Mouse (Mus musculus) B cell, adult 2 months (primary cell): ENCODE results near the gene Ppwd1.
"Not testable (repeated sequence)": the region's sequence is repeated elsewhere in the genome, so short reads cannot be mapped to it uniquely, and the experiment has no call there.

Experiments used
- DNase-seq, 2 experiments: peaks; one replicate each; pipeline ENCODE4 v3.0.0; 2022

The Ppwd1 gene

GRCm38 (mm10) chr13:104228384-104229066 is at the start of gene Ppwd1, which contains the start of gene Cenpk:
Ppwd1 (minus strand) TSS chr13:104228843.
Cenpk (plus strand) TSS chr13:104228611.
- DNase-seq: peak; percentile 96 to 97

- no peak for DNase-seq
Measured at GRCm38 (mm10) chr13:104258997-104259396, 30.4 kb upstream of the Ppwd1 start.

GRCm38 (mm10) chr13:104229181-104229580 is 538 bp upstream of the Ppwd1 start:
- DNase-seq: no peak

GRCm38 (mm10) chr13:104227478-104227877 is 1.2 kb downstream of the Ppwd1 start:
- DNase-seq: no peak

DNA sequence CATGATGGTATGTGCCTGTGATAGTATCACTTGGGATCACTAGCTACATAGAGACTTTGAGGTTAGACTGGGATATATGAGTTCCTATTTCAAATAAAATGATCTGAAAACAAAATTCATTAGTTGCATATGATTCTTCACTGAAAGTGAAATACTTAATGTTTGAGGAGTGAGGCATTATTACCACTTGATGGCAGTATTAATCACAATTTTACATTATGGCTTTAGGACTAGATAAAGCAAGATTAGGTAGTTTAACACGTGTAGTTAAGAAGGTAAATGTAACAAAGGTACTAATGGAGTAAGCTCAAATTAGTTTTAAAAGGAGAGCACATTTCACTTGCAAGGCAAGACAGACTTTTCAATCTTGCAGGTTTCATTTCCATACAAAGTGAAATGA is 24.3 kb downstream of the Ppwd1 start:
- no peak for DNase-seq

GRCm38 (mm10) chr13:104195891-104196290 is 32.8 kb downstream of the Ppwd1 start:
- not testable (repeated sequence) for DNase-seq

DNA sequence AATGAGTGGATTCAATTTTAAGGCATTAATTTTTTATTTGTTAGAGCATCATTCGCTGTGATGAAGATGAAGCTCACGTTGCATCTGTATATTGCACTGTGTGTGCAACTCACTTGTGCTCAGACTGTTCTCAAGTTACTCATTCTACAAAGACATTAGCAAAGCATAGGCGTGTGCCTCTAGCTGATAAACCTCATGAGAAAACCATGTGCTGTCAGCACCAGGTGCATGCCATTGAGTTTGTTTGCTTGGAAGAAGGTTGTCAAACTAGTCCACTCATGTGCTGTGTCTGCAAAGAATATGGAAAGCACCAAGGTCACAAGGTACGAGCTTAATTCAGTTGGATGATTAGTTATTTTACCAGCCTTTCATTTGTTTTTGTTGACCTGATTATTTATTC is 41.3 kb downstream of the Ppwd1 start:
- no peak for DNase-seq

GRCm38 (mm10) chr13:104179176-104179888 is 49.3 kb downstream of the Ppwd1 start:
- no peak for DNase-seq

DNA sequence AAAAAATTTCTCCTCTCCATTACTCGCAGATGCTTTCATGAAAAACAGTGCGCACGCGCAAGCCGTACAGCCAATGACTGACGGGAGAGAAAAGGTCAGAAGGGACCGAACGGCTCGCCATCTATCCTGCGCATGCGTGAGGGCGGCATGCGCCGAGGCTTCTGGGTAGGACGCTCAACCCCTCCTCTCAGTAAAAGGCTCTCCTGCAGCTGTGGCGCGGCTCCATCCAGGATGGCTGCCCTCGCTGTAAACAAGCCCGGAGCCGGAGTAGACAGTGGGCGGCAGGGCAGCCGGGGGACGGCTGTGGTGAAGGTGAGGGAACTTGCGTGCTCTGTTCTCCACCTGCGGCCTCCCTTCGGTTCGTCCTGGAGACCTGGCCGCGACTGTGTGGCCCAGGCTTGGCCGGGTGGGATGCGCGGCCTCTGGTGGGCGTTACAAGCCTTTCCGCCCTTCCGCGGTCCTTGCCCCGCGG is 50.0 kb downstream of the Ppwd1 start, which contains the start of gene Trim23:
Trim23 (plus strand) TSS at position 148 of the 472 bp plus-strand sequence.
- peak; percentile 91 to 92 for DNase-seq

DNA sequence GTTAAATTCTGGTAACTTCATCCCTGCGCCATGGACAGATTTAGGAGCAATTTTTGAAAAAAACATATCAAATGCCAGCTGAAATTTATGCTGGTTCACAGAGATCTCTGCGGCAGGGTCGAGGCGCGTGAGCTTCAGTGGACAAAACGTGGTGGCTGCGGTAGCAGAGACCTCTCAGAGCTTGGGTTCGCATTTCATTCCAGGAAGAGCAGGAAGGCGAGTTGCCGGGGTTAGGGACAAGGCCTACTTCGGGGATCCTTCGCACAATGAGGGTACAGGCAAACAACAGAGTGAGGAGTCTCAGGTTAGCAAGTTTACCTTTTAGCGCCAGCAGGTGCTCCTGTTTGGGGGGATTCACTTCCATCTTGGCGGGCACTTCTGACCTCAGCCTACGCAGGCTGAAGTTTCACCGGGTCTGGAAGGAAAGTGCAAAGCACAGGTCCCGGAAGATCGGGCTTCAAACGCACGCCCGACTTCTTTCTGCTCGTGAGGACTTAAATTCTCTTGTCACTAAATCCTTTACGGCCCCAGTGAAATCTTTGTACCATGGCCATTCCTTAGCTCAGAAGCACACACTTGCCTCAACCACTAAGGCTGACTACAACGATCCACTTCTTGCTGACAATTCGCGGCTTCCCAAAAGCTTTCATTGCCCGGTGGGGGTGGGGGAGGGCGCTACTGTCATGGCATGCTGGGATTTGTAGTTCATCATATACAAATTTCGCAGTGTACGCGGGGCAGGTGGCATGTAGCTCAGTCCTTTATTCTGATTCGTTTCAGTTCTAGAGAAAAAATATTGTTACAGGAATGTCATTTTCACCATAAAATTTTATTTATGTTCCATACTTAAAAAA is 50.6 kb downstream of the Ppwd1 start, which contains the start of gene Trappc13:
Trappc13 (minus strand) TSS at position 674 of the 854 bp plus-strand sequence.
- peak in 1 of 2 experiments; percentile 84 for DNase-seq

GRCm38 (mm10) chr13:104176874-104177273 is 51.8 kb downstream of the Ppwd1 start:
- no peak for DNase-seq

- DNase-seq: no peak
Measured at GRCm38 (mm10) chr13:104172498-104172897, 56.1 kb downstream of the Ppwd1 start.

GRCm38 (mm10) chr13:104171711-104172110 is 56.9 kb downstream of the Ppwd1 start:
- DNase-seq: no peak

GRCm38 (mm10) chr13:104155686-104156085 is 73.0 kb downstream of the Ppwd1 start:
- no peak for DNase-seq
